Mouse (Mus musculus) heart, postnatal 25 days (tissue): ENCODE measurements around the gene Pkmyt1. TPM values are rescaled to one million over a fixed set of nuclear protein-coding genes. Genes with fewer than 3 reads are reported as not detected.

ENCODE experiments used
- DNase-seq: peaks from one replicate; pipeline ENCODE4 v3.0.0; 2022; ENCODE audit warnings: low spot score
- intact Hi-C: fragments of 180-260 bp; cut with DNase I; formaldehyde crosslinking; loops from one replicate; pipeline ENCODE4 v1.15.1; 2025
- total RNA-seq, 2 experiments: library from RNA; stranded (reverse); gene quantifications; 2 replicates each; pipeline ENCODE4 v1.2.3; 2021

Gene Pkmyt1
- total RNA-seq, 2 experiments from 2014 or later: 1.4 to 1.5 TPM

- no peak for DNase-seq
- intact Hi-C loops: no loop called here
These were observed 9.1 kb upstream of the Pkmyt1 start for GRCm38 (mm10) chr17:23717003-23717402.

- DNase-seq: no peak
- intact Hi-C loops: no loop called here
These were observed 6.7 kb upstream of the Pkmyt1 start for GRCm38 (mm10) chr17:23719455-23719854.

DNA sequence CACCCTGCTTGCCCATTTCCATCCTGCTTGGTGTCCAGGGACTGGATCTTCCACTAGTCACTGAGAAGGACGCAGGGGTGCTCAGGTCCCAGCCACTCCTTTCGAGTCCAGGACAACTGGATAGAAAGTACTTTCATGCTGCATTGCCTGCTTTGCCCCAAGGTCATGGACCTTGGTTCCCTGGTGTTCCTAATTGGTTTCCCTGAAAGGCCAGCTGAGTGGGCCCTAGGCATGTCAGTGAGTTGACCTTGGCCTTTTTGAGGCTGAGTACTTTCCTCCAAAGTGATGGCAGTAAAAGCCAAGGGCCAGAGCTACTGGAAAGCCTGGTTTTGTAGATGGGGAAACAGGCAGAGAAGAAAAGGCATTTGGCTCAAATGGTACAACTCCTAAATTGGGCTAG is 4.2 kb upstream of the Pkmyt1 start:
- no peak for DNase-seq
- intact Hi-C loops: no loop called here

DNA sequence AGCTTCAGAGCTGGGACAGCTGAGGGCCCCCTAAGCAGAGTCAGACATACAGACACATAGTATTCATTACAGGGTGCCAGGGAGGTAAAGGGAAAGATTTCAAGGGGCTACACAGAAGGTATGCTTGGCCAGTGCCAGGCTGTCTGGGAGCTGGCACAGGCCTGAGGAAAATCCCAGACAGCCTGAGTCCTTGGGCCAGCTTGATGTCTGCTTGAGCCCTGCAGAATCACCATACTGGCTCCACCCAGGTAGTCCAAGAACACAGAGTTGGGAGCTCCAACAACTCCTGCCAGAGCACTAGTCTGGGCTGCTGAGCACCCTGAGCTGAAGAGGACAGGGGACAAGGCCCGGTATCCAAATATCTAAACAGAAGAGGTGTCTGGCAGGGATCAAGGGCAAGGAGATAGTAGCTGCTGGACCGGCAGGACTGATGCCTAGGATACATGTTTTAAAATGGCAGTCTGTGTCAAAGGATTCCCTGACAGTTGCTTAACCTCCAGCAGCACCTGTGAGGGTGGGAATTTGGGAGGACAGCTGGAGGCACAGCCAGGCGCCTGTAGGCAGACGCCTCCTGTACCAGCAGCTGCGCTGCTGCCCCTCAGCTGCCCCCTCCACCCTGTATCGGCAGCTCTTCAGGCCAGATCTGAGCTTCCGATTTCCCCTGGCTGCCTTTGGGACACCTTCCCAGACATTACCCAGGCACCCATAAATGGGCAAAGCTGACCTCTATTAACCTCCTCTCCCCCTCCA is 3.6 kb upstream of the Pkmyt1 start, which contains the start of gene 1520401A03Rik:
Gene 1520401A03Rik (minus strand): TSS at position 408 of the 750 bp plus-strand sequence.
- intact Hi-C loops: no loop called here

DNA sequence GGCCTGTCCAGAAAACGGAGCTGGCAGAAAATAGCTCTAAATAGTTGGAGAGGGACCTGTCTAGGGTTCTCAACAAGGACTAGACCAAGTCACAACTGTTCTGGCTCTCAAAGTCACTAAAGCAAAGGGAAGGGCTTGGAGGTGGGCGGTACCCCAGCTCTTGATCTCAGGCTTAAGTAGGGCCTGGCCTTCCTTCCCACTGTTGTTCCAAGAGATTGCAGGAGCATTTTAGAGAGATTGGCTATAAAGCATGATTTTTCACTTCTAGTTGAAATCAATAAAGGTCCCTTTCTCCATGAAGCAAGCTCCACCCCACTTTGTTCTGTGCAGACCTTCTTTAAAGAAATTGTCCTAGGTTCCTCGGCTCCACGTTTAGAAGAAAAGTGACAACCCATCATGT is 659 bp upstream of the Pkmyt1 start:
- no peak for DNase-seq
- intact Hi-C loops: loop anchor here (1.0 kb wide), 1 partner anchor 46 kb away; the partner anchor contains the start of gene Cldn6

More for the DNA sequence above, 3.6 kb upstream of the Pkmyt1 start, which contains the start of gene 1520401A03Rik:
- DNase-seq: no peak

GRCm38 (mm10) chr17:23726758-23727142 is 614 bp downstream of the Pkmyt1 start:
- DNase-seq: peak; percentile 83
- intact Hi-C loops: no loop called here

DNA sequence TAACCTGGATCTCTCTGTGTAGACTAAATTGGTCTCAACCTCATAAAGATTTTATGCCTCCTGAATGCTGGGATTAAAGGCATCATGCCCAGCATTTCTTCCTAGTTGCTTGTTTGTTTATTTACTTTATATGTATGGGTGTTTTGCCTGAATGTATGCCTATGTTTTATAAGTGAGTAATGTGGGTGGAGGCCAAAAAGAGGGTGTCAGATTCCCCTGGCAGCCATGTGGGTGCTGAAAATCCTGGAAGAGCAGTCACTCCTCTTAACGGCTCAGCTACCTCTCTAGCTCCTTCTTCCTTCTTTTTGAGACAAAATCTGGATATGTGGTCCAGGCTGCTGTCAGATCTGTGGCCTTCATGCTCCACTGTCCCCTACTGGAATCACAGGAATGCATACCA is 4.3 kb downstream of the Pkmyt1 start:
- no peak for DNase-seq
- intact Hi-C loops: no loop called here

DNA sequence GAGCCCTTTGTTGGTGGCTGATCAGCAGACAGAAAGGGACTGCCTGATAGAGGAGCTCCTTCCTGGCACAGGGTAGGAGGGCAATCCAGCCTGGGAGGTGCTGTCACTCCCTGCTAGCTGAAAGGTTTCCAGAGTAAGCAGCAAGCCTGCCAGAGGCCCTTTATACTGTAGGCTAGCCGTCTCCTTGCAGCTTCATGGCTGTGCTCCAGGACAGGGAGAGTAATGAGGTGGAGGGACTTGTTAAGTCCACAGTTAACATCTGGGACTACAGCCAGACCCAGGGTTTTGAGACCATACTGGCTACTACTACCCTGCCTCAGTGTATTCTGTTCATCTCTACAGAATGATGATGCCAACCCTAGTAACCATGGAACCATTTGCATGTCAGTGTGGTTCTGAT is 8.2 kb downstream of the Pkmyt1 start:
- intact Hi-C loops: no loop called here
- DNase-seq: no peak

DNA sequence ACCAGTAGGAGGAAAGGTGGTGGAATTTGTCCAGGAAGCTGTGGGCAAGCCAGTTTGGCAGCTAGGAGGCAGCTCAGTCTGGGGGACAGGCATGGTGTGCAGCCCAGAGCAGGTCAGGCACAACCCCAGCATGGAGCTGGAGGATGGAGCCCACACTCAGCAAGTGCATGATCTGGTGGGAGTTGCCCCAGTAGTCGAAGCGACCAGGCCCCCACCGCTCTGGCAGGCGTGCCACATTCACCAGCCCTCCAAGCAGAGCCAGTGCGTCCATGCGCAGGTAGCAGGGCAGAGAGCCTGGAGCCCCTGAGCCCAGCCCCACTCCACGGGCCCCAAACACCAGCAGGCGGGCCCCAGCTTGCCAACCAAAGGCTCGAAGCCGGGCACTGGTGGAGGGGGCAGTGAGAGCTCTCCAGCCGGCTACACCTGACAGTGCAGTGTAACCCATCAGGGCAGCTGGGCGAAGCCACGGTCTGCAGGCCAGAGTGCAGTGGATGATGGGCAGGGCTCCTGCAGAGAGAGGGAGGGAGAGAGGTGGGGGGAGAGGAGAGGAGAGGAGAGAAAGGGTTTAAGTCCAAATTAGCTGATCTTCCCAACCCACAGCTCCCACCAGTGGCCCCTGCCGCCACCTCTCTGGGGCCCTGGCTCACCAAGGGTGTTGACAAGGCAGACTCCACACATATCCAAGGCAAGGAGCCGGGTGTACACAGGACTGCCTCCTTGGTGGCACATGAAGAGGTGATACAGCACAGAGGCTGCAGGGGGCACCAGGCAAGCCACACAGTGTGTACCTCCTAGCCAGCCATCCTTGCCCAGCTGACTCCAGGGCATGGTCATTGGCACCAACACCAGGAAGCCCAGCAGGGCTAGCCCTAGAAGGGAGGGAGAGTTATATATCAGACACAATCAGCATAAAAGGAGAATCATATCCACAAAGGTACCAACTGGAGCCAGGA is 11.6 kb downstream of the Pkmyt1 start:
- DNase-seq: no peak
- intact Hi-C loops: no loop called here

DNA sequence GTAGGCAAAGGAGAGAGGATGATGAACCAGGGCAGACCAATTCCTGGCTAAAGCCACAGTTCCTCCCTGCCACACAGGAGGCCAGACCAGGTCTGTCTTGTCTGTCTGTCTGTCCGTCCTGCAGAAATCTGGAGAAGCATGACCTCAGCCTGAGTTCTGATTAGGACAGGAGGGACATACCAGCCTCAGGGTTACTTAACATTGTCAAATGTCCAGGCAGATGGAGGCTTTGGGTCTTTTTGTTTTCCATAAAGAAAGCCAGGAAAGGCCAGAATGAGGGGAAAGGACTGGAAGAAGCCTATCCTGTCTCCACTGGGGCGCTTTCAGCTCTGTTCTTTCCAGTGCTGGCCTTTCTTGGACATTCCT is 12.7 kb downstream of the Pkmyt1 start:
- intact Hi-C loops: no loop called here
- no peak for DNase-seq

DNA sequence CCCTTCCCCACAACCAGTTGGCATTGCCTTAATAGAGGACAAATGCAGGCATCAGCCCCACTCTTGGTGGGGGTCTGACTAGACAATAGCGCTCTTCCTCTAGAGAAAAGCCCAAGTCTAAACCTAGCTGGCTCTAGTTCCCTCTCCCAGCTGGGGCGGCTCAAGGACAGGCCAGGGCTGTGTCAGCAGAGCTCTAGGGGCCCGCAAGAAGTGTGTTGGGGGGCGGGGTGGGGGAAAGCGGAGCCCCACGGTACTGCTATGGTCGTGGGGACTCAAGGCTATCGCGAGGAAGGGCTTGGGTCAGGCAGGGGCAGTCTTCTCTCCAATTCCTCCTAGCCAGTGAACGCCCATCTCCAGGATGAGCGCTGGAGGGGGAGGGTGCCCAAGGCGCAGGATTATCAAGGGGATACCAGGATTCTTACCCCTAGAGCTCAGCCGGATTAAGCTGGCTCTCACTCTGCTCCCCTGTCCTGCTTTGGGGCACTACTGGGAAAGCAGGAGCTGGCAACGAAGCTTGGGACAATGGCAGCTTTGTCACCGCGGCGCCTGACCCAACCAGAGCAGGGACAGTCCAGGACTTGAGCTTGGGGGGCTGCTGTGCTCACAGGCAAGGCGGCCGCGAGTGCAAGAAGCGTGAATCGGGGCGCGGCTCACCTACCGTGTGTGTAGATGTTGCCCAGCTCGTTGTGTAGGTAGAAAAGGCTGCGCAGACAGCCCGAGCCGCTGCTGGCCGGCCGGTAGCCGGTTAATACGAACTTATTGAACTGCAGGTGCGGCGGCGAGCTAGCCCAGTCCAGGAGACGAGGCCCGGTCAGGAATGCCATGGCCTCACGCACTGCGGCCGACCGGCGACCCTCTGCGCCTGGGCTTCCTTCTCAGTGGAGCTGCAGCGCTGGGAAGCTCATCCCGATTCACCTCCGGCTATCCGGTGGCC is 13.3 kb downstream of the Pkmyt1 start:
- intact Hi-C loops: no loop called here
- DNase-seq: no peak

GRCm38 (mm10) chr17:23740136-23740584 is 14.0 kb downstream of the Pkmyt1 start:
- intact Hi-C loops: no loop called here
- peak; percentile 89 for DNase-seq

- DNase-seq: no peak
- intact Hi-C loops: no loop called here
These were observed 14.5 kb downstream of the Pkmyt1 start, which contains the start of gene Paqr4 for GRCm38 (mm10) chr17:23740598-23741021. Gene Paqr4 (minus strand): TSS chr17:23740867.

DNA sequence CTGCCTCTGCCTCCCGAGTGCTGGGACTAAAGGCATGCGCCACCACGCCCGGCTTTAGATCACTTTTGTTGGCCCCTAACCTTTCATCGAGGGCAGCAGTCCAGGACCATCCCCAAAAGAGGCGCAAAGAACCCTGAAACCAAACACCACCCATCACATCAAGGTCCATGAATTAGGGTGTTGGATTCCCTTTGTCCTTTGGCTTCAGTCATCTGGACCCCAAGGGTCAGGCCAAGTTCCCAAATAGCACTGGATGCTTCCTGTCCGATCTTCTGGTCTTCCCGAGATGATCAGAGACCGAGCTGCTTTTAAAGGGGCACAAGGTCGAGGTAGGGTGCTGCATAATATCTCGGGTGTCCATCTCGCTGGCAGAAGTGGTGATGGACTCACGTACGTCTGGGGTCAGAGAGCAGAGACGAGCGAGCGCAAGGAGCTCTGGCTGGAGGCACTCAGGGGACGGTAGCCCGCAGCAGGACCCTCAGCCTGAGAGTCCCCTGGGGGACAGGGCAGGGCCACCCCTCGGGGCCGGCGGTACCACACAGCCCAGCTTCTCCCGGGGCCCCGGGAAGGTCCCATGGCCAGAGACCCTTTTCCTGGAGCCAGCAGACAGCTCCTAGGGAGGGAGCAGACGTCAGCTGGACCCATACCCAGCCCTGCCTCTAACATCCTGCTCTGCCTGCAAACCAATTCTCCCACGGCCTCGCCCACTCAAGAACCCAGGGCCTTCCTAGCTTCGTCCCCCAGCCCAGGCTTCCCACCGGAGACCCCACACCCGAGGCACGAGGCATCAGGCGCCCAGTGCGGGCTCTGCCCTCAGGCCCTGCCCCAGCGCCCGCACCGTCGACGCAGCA is 15.4 kb downstream of the Pkmyt1 start:
- no peak for DNase-seq
- intact Hi-C loops: no loop called here

DNA sequence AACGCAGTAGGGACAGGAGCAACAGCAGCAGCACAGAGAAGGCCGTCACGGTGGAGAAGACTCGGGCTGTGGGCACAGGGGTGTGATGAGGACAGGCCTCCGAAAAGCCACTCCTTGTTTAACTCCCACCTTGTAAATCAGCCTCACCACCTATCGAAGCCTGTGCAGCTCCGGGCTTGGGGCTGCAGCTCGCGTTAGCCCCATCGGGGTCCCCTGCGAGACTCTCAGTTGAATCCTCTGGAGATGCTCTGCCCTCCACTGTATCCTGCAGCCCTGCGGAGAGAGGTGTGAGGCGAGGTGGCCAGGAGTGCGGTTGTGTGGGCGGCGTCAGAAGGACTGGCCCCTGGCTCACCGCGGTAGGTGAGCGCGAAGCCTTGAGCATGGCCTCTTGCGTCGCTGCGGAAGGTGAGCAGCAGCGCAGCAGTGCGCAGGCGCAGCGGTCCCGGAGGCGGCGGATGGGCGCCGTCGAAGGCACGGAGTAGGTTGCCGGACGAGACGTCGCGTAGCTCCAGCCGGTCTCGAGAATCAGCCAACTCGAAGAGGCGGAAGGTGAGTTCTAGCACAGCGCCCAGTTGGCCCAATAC is 16.2 kb downstream of the Pkmyt1 start:
- intact Hi-C loops: no loop called here
- no peak for DNase-seq

DNA sequence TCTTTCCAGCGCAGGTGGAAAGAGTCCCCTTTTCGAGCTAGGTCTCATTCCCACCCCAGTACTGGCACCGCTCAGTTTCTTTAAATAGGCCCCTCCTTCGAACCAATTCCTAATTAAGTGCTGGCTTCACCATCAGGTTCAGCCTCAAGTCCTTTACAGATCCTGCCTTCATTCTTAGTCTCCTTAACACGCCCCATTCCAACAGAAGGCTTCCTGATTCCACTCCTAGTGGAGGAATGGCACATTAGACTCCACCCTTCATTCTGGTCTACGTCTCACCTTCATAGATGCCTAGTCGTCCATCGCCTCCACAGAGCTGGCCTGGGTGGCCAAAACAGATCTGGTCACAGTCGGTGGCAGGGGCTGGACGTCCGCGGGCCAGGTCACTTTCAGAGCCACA is 16.8 kb downstream of the Pkmyt1 start:
- intact Hi-C loops: no loop called here
- no peak for DNase-seq

- intact Hi-C loops: no loop called here
- DNase-seq: no peak
These were observed 17.9 kb downstream of the Pkmyt1 start for GRCm38 (mm10) chr17:23744076-23744475.

- no peak for DNase-seq
- intact Hi-C loops: loop anchor here (5.0 kb wide), 2 partner anchors 43 to 98 kb away; partner anchors contain the start of genes Flywch2, Prss32 and Prss41
These were observed 18.5 kb downstream of the Pkmyt1 start for GRCm38 (mm10) chr17:23744651-23745050.
